19 mouse cellular contexts compared by ENCODE assay signal in the genomic region with DNA sequence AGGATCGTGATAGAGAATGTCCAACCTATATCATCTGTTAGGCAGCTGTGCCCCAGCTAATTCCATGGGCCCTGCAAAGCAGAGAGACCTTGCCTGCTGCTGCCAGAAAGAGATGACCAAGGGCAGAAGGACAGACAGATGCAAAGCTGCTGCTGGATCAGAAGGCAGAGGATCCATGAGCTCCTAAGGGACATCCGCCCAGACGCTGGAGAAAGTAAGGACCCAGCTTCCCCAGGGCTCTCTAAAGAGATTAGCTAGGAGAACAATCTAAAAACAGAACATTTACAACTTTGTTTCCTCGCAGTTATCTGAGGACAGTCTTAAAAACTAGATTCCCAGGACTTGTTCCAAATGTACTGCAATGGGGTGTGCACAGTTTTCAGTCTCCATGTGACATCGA.
DNase-seq lines count a peak whose midpoint lies in the region; ATAC-seq lines count a peak whose summit lies in the region.
"Had no signal": no experiment of that assay in that cellular context is flagged by ENCODE, and none has a peak within 500 bp of the region (broad histone marks: within the 10 kb centered on the region; RNA-seq: fewer than 3 reads in every experiment).

No protein-coding gene starts in this region.

- no peaks in the 10 kb centered on the region for H3K36me3 ChIP-seq in midbrain, embryonic 11.5 days (ENCODE audit: control insufficient read depth, insufficient read depth, low read length)
- H3K36me3 ChIP-seq in midbrain, embryonic 13.5 days, result peaks cover 11% of the 10 kb centered on the region
- H3K36me3 ChIP-seq: G1E had no signal

- no peaks in the 10 kb centered on the region for H3K4me1 ChIP-seq in midbrain, embryonic 11.5 days (ENCODE audit: control insufficient read depth, insufficient read depth, low read length)
- no peaks in the 10 kb centered on the region for H3K4me1 ChIP-seq in midbrain, embryonic 13.5 days (replicated peaks)

- H3K9me3 ChIP-seq in midbrain, embryonic 11.5 days (ENCODE audit: control insufficient read depth, low read length), result no peaks in the 10 kb centered on the region
- no peaks in the 10 kb centered on the region for H3K9me3 ChIP-seq in midbrain, embryonic 13.5 days

- peak; percentile 93 for DNase-seq in heart, adult 11 months
- DNase-seq in heart, postnatal 14 days, result no peak
- peak; percentile 39 for DNase-seq in midbrain, embryonic 11.5 days (ENCODE audit: low spot score, missing footprints)
- DNase-seq: adrenal gland, adult 2 months; adrenal gland, adult 8-10 months; adrenal gland, postnatal 10 days; adrenal gland, postnatal 14 days; adrenal gland, postnatal 25 days; adrenal gland, postnatal 36 days; B cell, adult 2 months; cerebellum, adult 11 months; cerebellum, adult 11-12 months; cerebellum, adult 18-20 months had no signal

- no peak overlapping the region for H3K9ac ChIP-seq in midbrain, embryonic 11.5 days (ENCODE audit: low read length)
- H3K9ac ChIP-seq in midbrain, embryonic 13.5 days (replicated peaks), result no peak overlapping the region

- whole genome bisulfite sequencing in midbrain, embryonic 11.5 days, result 87% methylated on average over 5 of the region's 5 CpGs
- WGBS in midbrain, embryonic 13.5 days, result 92% methylated on average over 5 of the region's 5 CpGs

- H3K27me3 ChIP-seq in midbrain, embryonic 11.5 days (ENCODE audit: control insufficient read depth, insufficient read depth, low read length), result no peaks in the 10 kb centered on the region
- no peaks in the 10 kb centered on the region for H3K27me3 ChIP-seq in midbrain, embryonic 13.5 days
- H3K27me3 ChIP-seq: CH12.LX, Patski had no signal

- no peak overlapping the region for H3K4me3 ChIP-seq in midbrain, embryonic 11.5 days (ENCODE audit: low read depth, low read length)
- H3K4me3 ChIP-seq in midbrain, embryonic 13.5 days (replicated peaks), result no peak overlapping the region

- intact Hi-C loops in heart, postnatal 14 days (cut with DNase I), result loop anchor here (10.0 kb wide), 1 partner anchor 282 kb away; no protein-coding TSS in a partner anchor

- no peak overlapping the region for H3K4me2 ChIP-seq in midbrain, embryonic 11.5 days
- H3K4me2 ChIP-seq in midbrain, embryonic 13.5 days (replicated peaks), result no peak overlapping the region

- no peak for ATAC-seq in midbrain, embryonic 11.5 days (ENCODE audit: low FRiP score)
- no peak for ATAC-seq in midbrain, embryonic 13.5 days
- ATAC-seq: activated CD4-positive, CD25-positive, alpha-beta regulatory T cell, adult 4 months; CD4-positive, CD25-positive, alpha-beta regulatory T cell, adult 4 months; Patski had no signal

- H3K27ac ChIP-seq in midbrain, embryonic 11.5 days (ENCODE audit: low read depth, low read length), result no peak overlapping the region
- H3K27ac ChIP-seq in midbrain, embryonic 13.5 days, result no peak overlapping the region

Comparison
In these comparisons a context has a peak if more than half of its experiments do, and no peak if none do; other contexts are left out.
1. DNase-seq: peak in heart, adult 11 months (single experiment) and midbrain, embryonic 11.5 days (single experiment); none in heart, postnatal 14 days (0 of 2).